Mouse (Mus musculus) gastrocnemius, postnatal 10 days (tissue): Measurements from ENCODE around the gene Fstl1. TPM values are rescaled to one million over a fixed set of nuclear protein-coding genes. Genes with fewer than 3 reads are reported as not detected.

Experiments
- DNase-seq: peaks from one replicate; pipeline ENCODE4 v3.0.0; 2021; ENCODE audit warnings: mixed read lengths
- total RNA-seq, 2 experiments: library from RNA; stranded (reverse); gene quantifications; 2 replicates each; pipeline ENCODE4 v1.2.3; 2021

Gene Fstl1
- total RNA-seq, 2 experiments from 2014 or later, result 329 to 424 TPM

GRCm38 (mm10) chr16:37868506-37869469, 92.1 kb downstream of the Fstl1 start:
- DNase-seq, result peak; percentile 72

GRCm38 (mm10) chr16:37869470-37870231, 93.0 kb downstream of the Fstl1 start:
- DNase-seq, result no peak

GRCm38 (mm10) chr16:37871112-37871715, 94.5 kb downstream of the Fstl1 start:
- DNase-seq, result no peak

GRCm38 (mm10) chr16:37874501-37875235, 98.0 kb downstream of the Fstl1 start:
- no peak for DNase-seq

- DNase-seq, result no peak
These were observed 100.7 kb downstream of the Fstl1 start for GRCm38 (mm10) chr16:37877406-37877805.

- no peak for DNase-seq
These were observed 102.4 kb downstream of the Fstl1 start for GRCm38 (mm10) chr16:37878951-37879505.

GRCm38 (mm10) chr16:37879750-37880419, 103.2 kb downstream of the Fstl1 start:
- no peak for DNase-seq

- DNase-seq, result no peak
These were observed 104.5 kb downstream of the Fstl1 start for GRCm38 (mm10) chr16:37881168-37881567.

Other genes with a start within 250 kb of the Fstl1 start
- 1 to 10 TPM; 8.1 to 9.4 TPM for gene Gtf2e1, start 237.1 kb upstream of the Fstl1 start, total RNA-seq
- gene Rabl3, start 237.0 kb upstream of the Fstl1 start, total RNA-seq, result 10 to 100 TPM in 1 of 2 experiments, 1 to 10 TPM in 1; 7.4 to 10.0 TPM
- under 1 TPM; 0.20 to 0.56 TPM for gene Hgd, start 196.7 kb upstream of the Fstl1 start, total RNA-seq
- gene Ndufb4, start 122.4 kb upstream of the Fstl1 start, total RNA-seq, result 100 to 1,000 TPM; 150 to 158 TPM
- gene Gm36028, start 84.3 kb downstream of the Fstl1 start, total RNA-seq, result under 1 TPM; 0.21 to 0.38 TPM
- 10 to 100 TPM; 50.9 to 53.6 TPM for gene Lrrc58, start 91.5 kb downstream of the Fstl1 start, total RNA-seq
- 1 to 10 TPM in 1 of 2 experiments, under 1 TPM in 1; 0.90 to 1.1 TPM for gene Gpr156, start 139.6 kb downstream of the Fstl1 start, total RNA-seq